Mouse (Mus musculus) heart, adult 2 months (tissue): ENCODE results near the gene Olfr458. TPM values are rescaled to one million over a fixed set of nuclear protein-coding genes. Genes with fewer than 3 reads are reported as not detected.

ENCODE experiments used
- DNase-seq, 2 experiments: peaks; one replicate each; pipeline ENCODE4 v3.0.0; 2021
- H3K27ac ChIP-seq: fragments of 200-600 bp; 2 replicates; pipeline ENCODE4 v1.8.1; 2022
- H3K27me3 ChIP-seq: fragments of 200-500 bp; 2 replicates; pipeline ENCODE4 v1.6.1; 2012; ENCODE audit warnings: mild to moderate bottlenecking, low read length, inconsistent platforms, mixed read lengths; ENCODE audit not compliant: control insufficient read depth, insufficient read depth
- H3K36me3 ChIP-seq: fragments of 200-500 bp; 2 replicates; pipeline ENCODE4 v1.6.1; 2012; ENCODE audit warnings: low read length, inconsistent platforms; ENCODE audit not compliant: control insufficient read depth, insufficient read depth
- H3K4me1 ChIP-seq: fragments of 200-500 bp; 2 replicates; pipeline ENCODE4 v1.6.1; 2011; ENCODE audit warnings: low read length; ENCODE audit not compliant: control insufficient read depth, insufficient read depth
- H3K4me3 ChIP-seq: fragments of 200-600 bp; 2 replicates; pipeline ENCODE4 v1.8.1; 2022
- H3K79me2 ChIP-seq: fragments of 200-500 bp; replicated peaks from 2 replicates; pipeline ENCODE4 v1.6.1; 2012; ENCODE audit warnings: mild to moderate bottlenecking, inconsistent platforms, low read length, moderate library complexity, mixed read lengths; ENCODE audit not compliant: control insufficient read depth, insufficient read depth
- H3K9ac ChIP-seq: fragments of 200-500 bp; 2 replicates; pipeline ENCODE4 v1.6.1; 2012; ENCODE audit warnings: low read depth, mild to moderate bottlenecking, control low read depth, inconsistent platforms, low read length, mixed read lengths
- CTCF ChIP-seq: fragments of 200-600 bp; IDR thresholded peaks from 2 replicates; pipeline ENCODE4 v1.8.1; 2022; ENCODE audit warnings: antibody characterized with exemption, mild to moderate bottlenecking, moderate library complexity
- EP300 ChIP-seq: fragments of 200-500 bp; IDR thresholded peaks from 2 replicates; pipeline ENCODE4 v1.6.1; 2011; ENCODE audit warnings: low read depth, low read length, control low read depth; ENCODE audit not compliant: insufficient read depth
- POLR2A ChIP-seq: fragments of 200-500 bp; IDR thresholded peaks from 2 replicates; pipeline ENCODE4 v1.6.1; 2011; ENCODE audit warnings: mild to moderate bottlenecking, low read depth, low read length, control low read depth; ENCODE audit not compliant: insufficient read depth
- WGBS: fragments of 180-500 bp; shearing (Covaris S2); methylation state at CpG from one replicate; pipeline ENCODE4 v1.1.7; 2018; 5-methylcytosine and 5-hydroxymethylcytosine counted together
- intact Hi-C: fragments of 180-260 bp; cut with DNase I; formaldehyde crosslinking; loops from one replicate; pipeline ENCODE4 v1.15.1; 2025
- polyA plus RNA-seq: library from polyadenylated mRNA; depleted of rRNA; stranded (reverse); fragments of >200 nt; gene quantifications from 2 replicates; pipeline ENCODE4 v1.2.3, GENCODE M21; 2012; rRNA removed
- total RNA-seq, 2 experiments: library from RNA; stranded (reverse); gene quantifications; 2 replicates each; pipeline ENCODE4 v1.2.3; 2021

The Olfr458 gene
- total and polyA plus RNA-seq, 3 experiments, result not detected

GRCm38 (mm10) chr6:42419443-42419842, 45.6 kb downstream of the Olfr458 start:
- no peak overlapping the region for H3K27ac ChIP-seq
- DNase-seq, result no peak
- H3K36me3 ChIP-seq, result no peaks in the 10 kb centered on the region
- H3K4me3 ChIP-seq, result no peak overlapping the region
- H3K27me3 ChIP-seq, result no peaks in the 10 kb centered on the region
- no peak for TF ChIP-seq POLR2A
- TF ChIP-seq EP300, result no peak
- no peak for TF ChIP-seq CTCF
- H3K4me1 ChIP-seq, result no peaks in the 10 kb centered on the region
- 90% methylated on average over 2 of the region's 2 CpGs for WGBS
- H3K9ac ChIP-seq, result no peak overlapping the region
- intact Hi-C loops, result no loop called here
- H3K79me2 ChIP-seq, result no peaks in the 10 kb centered on the region

Other genes with a start within 250 kb of the Olfr458 start
- gene Tas2r144, start 249.9 kb downstream of the Olfr458 start, total RNA-seq, result not detected
- not detected in 2 replicates for gene Tas2r144, start 249.9 kb downstream of the Olfr458 start, polyA plus RNA-seq
- gene Gstk1, start 219.3 kb downstream of the Olfr458 start, total RNA-seq, result 100 to 1,000 TPM; 139 to 167 TPM
- 87.1 and 118 TPM in 2 replicates for gene Gstk1, start 219.3 kb downstream of the Olfr458 start, polyA plus RNA-seq
- gene Tmem139, start 203.2 kb downstream of the Olfr458 start, total RNA-seq, result under 1 TPM in 1 of 2 experiments, not detected in 1; 0.21 TPM
- 0.15 and 0.33 TPM in 2 replicates for gene Tmem139, start 203.2 kb downstream of the Olfr458 start, polyA plus RNA-seq
- gene Casp2, start 200.2 kb downstream of the Olfr458 start, total RNA-seq, result 10 to 100 TPM in 1 of 2 experiments, 1 to 10 TPM in 1; 7.5 to 12.2 TPM
- gene Casp2, start 200.2 kb downstream of the Olfr458 start, polyA plus RNA-seq, result 12.1 and 18.6 TPM in 2 replicates
- gene Clcn1, start 178.5 kb downstream of the Olfr458 start, total RNA-seq, result 1 to 10 TPM; 4.3 to 4.9 TPM
- 12.1 and 20.9 TPM in 2 replicates for gene Clcn1, start 178.5 kb downstream of the Olfr458 start, polyA plus RNA-seq
- under 1 TPM; 0.60 to 0.61 TPM for gene Fam131b, start 140.6 kb downstream of the Olfr458 start, total RNA-seq
- 0.82 and 0.88 TPM in 2 replicates for gene Fam131b, start 140.6 kb downstream of the Olfr458 start, polyA plus RNA-seq
- 10 to 100 TPM; 45.8 to 60.2 TPM for gene Zyx, start 115.6 kb downstream of the Olfr458 start, total RNA-seq
- gene Zyx, start 115.6 kb downstream of the Olfr458 start, polyA plus RNA-seq, result 77.7 and 110 TPM in 2 replicates
- gene Epha1, start 91.9 kb downstream of the Olfr458 start, total RNA-seq, result under 1 TPM; 0.14 to 0.16 TPM
- 0.50 and 0.94 TPM in 2 replicates for gene Epha1, start 91.9 kb downstream of the Olfr458 start, polyA plus RNA-seq
- gene Tas2r143, start 65.0 kb downstream of the Olfr458 start, total RNA-seq, result not detected
- 0.20 and 0.29 TPM in 2 replicates for gene Tas2r143, start 65.0 kb downstream of the Olfr458 start, polyA plus RNA-seq
- gene Tas2r135, start 59.8 kb downstream of the Olfr458 start, total RNA-seq, result under 1 TPM in 1 of 2 experiments, not detected in 1; 0.27 TPM
- gene Tas2r135, start 59.8 kb downstream of the Olfr458 start, polyA plus RNA-seq, result not detected in 2 replicates
- not detected for gene Tas2r126, start 30.7 kb downstream of the Olfr458 start, total RNA-seq
- not detected in 2 replicates for gene Tas2r126, start 30.7 kb downstream of the Olfr458 start, polyA plus RNA-seq
- not detected for gene Olfr457, start 11.1 kb upstream of the Olfr458 start, total RNA-seq
- not detected in 2 replicates for gene Olfr457, start 11.1 kb upstream of the Olfr458 start, polyA plus RNA-seq
- not detected for gene Olfr456, start 22.0 kb upstream of the Olfr458 start, total RNA-seq
- gene Olfr456, start 22.0 kb upstream of the Olfr458 start, polyA plus RNA-seq, result not detected in 2 replicates
- gene Olfr455, start 82.4 kb upstream of the Olfr458 start, total RNA-seq, result not detected
- not detected in 2 replicates for gene Olfr455, start 82.4 kb upstream of the Olfr458 start, polyA plus RNA-seq
- not detected for gene Tcaf3, start 132.5 kb upstream of the Olfr458 start, total RNA-seq
- not detected in 2 replicates for gene Tcaf3, start 132.5 kb upstream of the Olfr458 start, polyA plus RNA-seq
- gene Tcaf2, start 180.1 kb upstream of the Olfr458 start, total RNA-seq, result 1 to 10 TPM; 2.7 to 3.6 TPM
- gene Tcaf2, start 180.1 kb upstream of the Olfr458 start, polyA plus RNA-seq, result 1.1 TPM in 2 replicates
- gene Tcaf1, start 244.9 kb upstream of the Olfr458 start, total RNA-seq, result 10 to 100 TPM; 10.3 to 12.4 TPM
- 8.0 and 12.5 TPM in 2 replicates for gene Tcaf1, start 244.9 kb upstream of the Olfr458 start, polyA plus RNA-seq